In genomic region chr11:73023827-73024226, GRCm38 (mm10) we compare ENCODE assay signal across 11 mouse cellular contexts. TPM values are rescaled to one million over a fixed set of nuclear protein-coding genes. Genes with fewer than 3 reads are reported as not detected.
DNase-seq lines count a peak whose midpoint lies in the region; ATAC-seq lines count a peak whose summit lies in the region.
"Had no signal": no experiment of that assay in that cellular context is flagged by ENCODE, and none has a peak within 500 bp of the region (broad histone marks: within the 10 kb centered on the region; RNA-seq: fewer than 3 reads in every experiment).

No protein-coding gene starts in this region.

- WGBS in kidney, embryonic 15.5 days: 72% methylated on average over 4 of the region's 4 CpGs
- 31% methylated on average over 4 of the region's 4 CpGs for WGBS in midbrain, embryonic 10.5 days
- 20% methylated on average over 4 of the region's 4 CpGs for WGBS in midbrain, embryonic 15.5 days
- 44% methylated on average over 4 of the region's 4 CpGs for WGBS in intestine, embryonic 16.5 days

- H3K27me3 ChIP-seq in kidney, embryonic 15.5 days: peaks cover 29% of the 10 kb centered on the region
- H3K27me3 ChIP-seq in midbrain, embryonic 10.5 days (ENCODE audit: low read depth, poor library complexity, severe bottlenecking): peaks cover 60% of the 10 kb centered on the region
- H3K27me3 ChIP-seq in midbrain, embryonic 15.5 days (replicated peaks): peaks cover 11% of the 10 kb centered on the region; the same call in 1 of the 2 replicates
- H3K27me3 ChIP-seq in intestine, embryonic 16.5 days (replicated peaks; ENCODE audit: control insufficient read depth, insufficient read depth, low read length): peaks cover 8% of the 10 kb centered on the region; the same call in 1 of the 2 replicates

- no peak overlapping the region for H3K4me3 ChIP-seq in kidney, embryonic 15.5 days (replicated peaks)
- H3K4me3 ChIP-seq in midbrain, embryonic 10.5 days: no peak overlapping the region
- H3K4me3 ChIP-seq in midbrain, embryonic 15.5 days: no peak overlapping the region
- H3K4me3 ChIP-seq in intestine, embryonic 16.5 days (ENCODE audit: low read length): no peak overlapping the region
- H3K4me3 ChIP-seq: heart, embryonic 13.5 days; liver, embryonic 15.5 days had no signal

- H3K36me3 ChIP-seq in kidney, embryonic 15.5 days: no peaks in the 10 kb centered on the region
- no peaks in the 10 kb centered on the region for H3K36me3 ChIP-seq in midbrain, embryonic 10.5 days
- H3K36me3 ChIP-seq in midbrain, embryonic 15.5 days (replicated peaks): no peaks in the 10 kb centered on the region
- H3K36me3 ChIP-seq in intestine, embryonic 16.5 days (ENCODE audit: control insufficient read depth, insufficient read depth, low read length): no peaks in the 10 kb centered on the region
- H3K36me3 ChIP-seq: heart, embryonic 13.5 days; liver, embryonic 15.5 days had no signal

- no peak overlapping the region for H3K4me2 ChIP-seq in kidney, embryonic 15.5 days
- no peak overlapping the region for H3K4me2 ChIP-seq in midbrain, embryonic 15.5 days
- H3K4me2 ChIP-seq in intestine, embryonic 16.5 days (ENCODE audit: low read depth, low read length): no peak overlapping the region
- H3K4me2 ChIP-seq: heart, embryonic 13.5 days had no signal

- DNase-seq in kidney, postnatal 10 days: no peak
- no peak for DNase-seq in midbrain, embryonic 10.5 days (ENCODE audit: low spot score)
- peak; percentile 44 for DNase-seq in lung, postnatal 36 days
- no peak for DNase-seq in urinary bladder, postnatal 25 days (ENCODE audit: low spot score)

- no peak overlapping the region for H3K9ac ChIP-seq in kidney, embryonic 15.5 days
- H3K9ac ChIP-seq in midbrain, embryonic 15.5 days: no peak overlapping the region
- H3K9ac ChIP-seq in intestine, embryonic 16.5 days (ENCODE audit: low read depth, low read length): peak overlapping the region; percentile 8; the same call in 1 of the 2 replicates
- H3K9ac ChIP-seq: liver, embryonic 15.5 days had no signal

- peak overlapping the region; percentile 55; the same call in 1 of the 2 replicates for H3K27ac ChIP-seq in kidney, embryonic 15.5 days
- H3K27ac ChIP-seq in midbrain, embryonic 10.5 days (replicated peaks): peak overlapping the region; percentile 42; the same call in 1 of the 2 replicates
- no peak overlapping the region for H3K27ac ChIP-seq in midbrain, embryonic 15.5 days
- H3K27ac ChIP-seq in intestine, embryonic 16.5 days (ENCODE audit: low read length): peak overlapping the region; percentile 63
- H3K27ac ChIP-seq: heart, embryonic 13.5 days; liver, embryonic 15.5 days had no signal

- H3K4me1 ChIP-seq in kidney, embryonic 15.5 days: peaks cover 31% of the 10 kb centered on the region
- H3K4me1 ChIP-seq in midbrain, embryonic 10.5 days: peaks cover 38% of the 10 kb centered on the region
- H3K4me1 ChIP-seq in midbrain, embryonic 15.5 days: peaks cover 11% of the 10 kb centered on the region
- H3K4me1 ChIP-seq in intestine, embryonic 16.5 days (ENCODE audit: control insufficient read depth, insufficient read depth, low read length): peaks cover 27% of the 10 kb centered on the region

- no peaks in the 10 kb centered on the region for H3K9me3 ChIP-seq in kidney, embryonic 15.5 days (replicated peaks)
- H3K9me3 ChIP-seq in midbrain, embryonic 10.5 days (replicated peaks): no peaks in the 10 kb centered on the region
- no peaks in the 10 kb centered on the region for H3K9me3 ChIP-seq in midbrain, embryonic 15.5 days
- no peaks in the 10 kb centered on the region for H3K9me3 ChIP-seq in intestine, embryonic 16.5 days (ENCODE audit: control insufficient read depth, low read length)
- H3K9me3 ChIP-seq: heart, embryonic 13.5 days; liver, embryonic 15.5 days had no signal

- ATAC-seq in kidney, embryonic 15.5 days (replicated peaks; ENCODE audit: low FRiP score): no peak
- ATAC-seq in midbrain, embryonic 15.5 days (replicated peaks): no peak
- ATAC-seq in intestine, embryonic 16.5 days: no peak
- ATAC-seq: forebrain, embryonic 14.5 days; hindbrain, embryonic 16.5 days had no signal

RNA-seq across cellular contexts. Expression of gene Camkk1, which starts 5.0 kb away (rescaled TPM):
- 6.7 and 9.2 TPM in 2 replicates for polyA plus RNA-seq in kidney, embryonic 15.5 days (2015; fragmentation: Nextera tagmentation; extraction: Ambion mirVana)
- polyA plus RNA-seq in midbrain, embryonic 10.5 days (2016; fragmentation: Nextera tagmentation; extraction: Ambion mirVana): 5.4 and 7.5 TPM in 2 replicates
- 29.8 and 30.6 TPM in 2 replicates for polyA plus RNA-seq in midbrain, embryonic 15.5 days (2015; fragmentation: Nextera tagmentation; extraction: Ambion mirVana)
- 8.1 and 8.9 TPM in 2 replicates for polyA plus RNA-seq in intestine, embryonic 16.5 days (2015; fragmentation: Nextera tagmentation; extraction: Ambion mirVana)

RNA-seq across cellular contexts. Expression of gene Ncbp3, which starts 23.8 kb away (rescaled TPM):
- polyA plus RNA-seq in kidney, embryonic 15.5 days (2015; fragmentation: Nextera tagmentation; extraction: Ambion mirVana): 12.1 and 12.9 TPM in 2 replicates
- 11.7 and 12.2 TPM in 2 replicates for polyA plus RNA-seq in midbrain, embryonic 10.5 days (2016; fragmentation: Nextera tagmentation; extraction: Ambion mirVana)
- polyA plus RNA-seq in midbrain, embryonic 15.5 days (2015; fragmentation: Nextera tagmentation; extraction: Ambion mirVana): 10.9 and 12.7 TPM in 2 replicates
- 7.7 and 8.3 TPM in 2 replicates for polyA plus RNA-seq in intestine, embryonic 16.5 days (2015; fragmentation: Nextera tagmentation; extraction: Ambion mirVana)

RNA-seq across cellular contexts. Expression of gene P2rx1, which starts 24.9 kb away (rescaled TPM):
- 1.6 and 1.7 TPM in 2 replicates for polyA plus RNA-seq in kidney, embryonic 15.5 days (2015; fragmentation: Nextera tagmentation; extraction: Ambion mirVana)
- polyA plus RNA-seq in midbrain, embryonic 10.5 days (2016; fragmentation: Nextera tagmentation; extraction: Ambion mirVana): 1.2 TPM in 2 replicates
- 0.33 and 0.45 TPM in 2 replicates for polyA plus RNA-seq in midbrain, embryonic 15.5 days (2015; fragmentation: Nextera tagmentation; extraction: Ambion mirVana)
- polyA plus RNA-seq in intestine, embryonic 16.5 days (2015; fragmentation: Nextera tagmentation; extraction: Ambion mirVana): 15.7 and 16.5 TPM in 2 replicates
